Mouse (Mus musculus) bone marrow, adult 2 months (tissue): ENCODE results near the gene Itgb4.

Experiments used
- CTCF ChIP-seq: fragments of 200-500 bp; IDR thresholded peaks from 2 replicates; pipeline ENCODE4 v1.5.1; 2011; ENCODE audit warnings: low read length, control low read depth; ENCODE audit not compliant: control insufficient read depth, insufficient read depth
- POLR2A ChIP-seq: fragments of 200-500 bp; IDR thresholded peaks from 2 replicates; pipeline ENCODE4 v1.6.1; 2011; ENCODE audit warnings: low read depth, mild to moderate bottlenecking, control low read depth, low read length, borderline replicate concordance; ENCODE audit not compliant: control insufficient read depth

GRCm38 (mm10) chr11:115957971-115958370 lies 16.5 kb upstream of the Itgb4 start:
- TF ChIP-seq POLR2A, result no peak
- TF ChIP-seq CTCF, result no peak
